Mouse (Mus musculus) heart, adult 18-20 months (tissue): Measurements from ENCODE around the gene Hpse2. TPM values are rescaled to one million over a fixed set of nuclear protein-coding genes. Genes with fewer than 3 reads are reported as not detected.

Experiments used
- total RNA-seq, 2 experiments: library from RNA; stranded (reverse); gene quantifications; 2 replicates each; pipeline ENCODE4 v1.2.3; 2021

Gene Hpse2
- total RNA-seq, 2 experiments from 2014 or later: 0.31 TPM; not detected in 1

Other genes starting within 250 kb of the Hpse2 start
- under 1 TPM in 1 of 2 experiments, not detected in 1; 0.31 TPM for gene Cnnm1, start 52.1 kb upstream of the Hpse2 start, total RNA-seq
- gene Got1, start 136.2 kb upstream of the Hpse2 start, total RNA-seq: 1,000 to 10,000 TPM; 1,066 to 1,082 TPM
- not detected for gene Nkx2-3, start 224.0 kb upstream of the Hpse2 start, total RNA-seq